Mouse (Mus musculus): ENCODE data around the gene Kl.

Kl gene

DNA sequence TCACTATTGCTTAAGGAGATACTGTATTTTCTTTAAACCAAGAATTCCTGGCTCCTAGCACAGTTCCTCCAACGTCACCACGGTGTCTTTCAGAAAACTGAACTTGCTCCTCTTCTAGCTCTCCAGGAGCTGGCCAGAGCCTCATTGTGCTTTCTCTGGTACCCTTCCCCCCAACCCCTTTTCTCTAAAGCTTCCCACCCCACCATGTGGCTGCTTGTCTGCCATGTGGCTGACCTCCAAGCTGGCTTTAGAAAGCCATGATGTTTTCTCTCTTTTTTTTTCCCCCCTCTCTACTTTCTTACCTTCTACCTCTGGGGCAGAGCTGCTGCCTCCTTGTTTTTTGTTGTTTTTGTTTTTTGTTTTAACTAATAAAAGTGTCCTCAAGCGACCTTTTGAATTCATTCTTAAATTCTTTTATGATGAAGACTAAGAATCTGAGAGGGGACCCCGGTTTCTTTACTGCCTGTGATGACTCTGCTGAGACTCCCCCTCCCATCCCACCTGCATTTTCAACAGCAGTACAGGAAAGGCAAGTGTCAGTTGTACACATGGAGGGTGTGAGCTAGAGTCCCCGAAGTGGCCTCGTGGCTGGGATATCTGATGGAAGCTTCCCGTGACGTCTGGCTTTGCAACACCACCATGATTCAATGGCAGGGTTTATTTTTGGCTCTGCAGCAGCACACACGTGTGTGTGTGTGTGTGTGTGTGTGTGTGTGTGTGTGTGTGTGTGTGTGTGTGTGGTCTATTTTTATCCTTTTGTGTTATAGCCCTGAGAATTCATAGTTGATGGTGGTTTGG, 82.5 kb downstream of the Kl start:
- no peak for DNase-seq

DNA sequence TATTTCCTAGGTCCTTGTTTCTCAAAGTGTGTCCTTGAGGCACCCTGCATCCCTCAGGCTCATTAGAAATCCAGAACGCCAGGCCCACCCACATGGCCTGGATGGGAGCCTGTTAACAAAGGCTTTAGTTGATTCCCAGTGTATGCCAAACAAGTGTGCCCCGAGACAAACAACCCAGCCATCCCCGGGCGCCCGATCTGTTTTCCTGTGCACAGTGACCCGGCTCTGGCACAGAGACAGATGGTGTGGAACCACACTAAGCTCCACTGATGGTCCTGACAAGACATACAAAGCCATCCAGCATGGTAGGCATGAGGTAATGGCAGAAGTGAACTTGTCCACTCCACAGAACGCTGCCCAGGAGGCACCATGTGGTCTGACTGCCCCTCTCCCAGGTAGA, 85.5 kb downstream of the Kl start:
- no peak for DNase-seq

GRCm38 (mm10) chr5:151042911-151043310, 90.5 kb downstream of the Kl start:
- DNase-seq: no peak

All from lung, postnatal 36 days (tissue).